Mouse (Mus musculus) lung, postnatal 0 days (tissue): ENCODE measurements around the gene Ccdc187.

Source experiments
- CTCF ChIP-seq: IDR thresholded peaks from 2 replicates; pipeline ENCODE4 v1.5.1; 2016; ENCODE audit warnings: antibody characterized with exemption, mild to moderate bottlenecking
- EP300 ChIP-seq: IDR thresholded peaks from 2 replicates; pipeline ENCODE4 v1.6.1; 2016; ENCODE audit warnings: antibody characterized with exemption, mild to moderate bottlenecking, control low read depth

- TF ChIP-seq CTCF (no peak), EP300 (no peak)
Observed at GRCm38 (mm10) chr2:26306702-26307101, 12.3 kb upstream of the Ccdc187 start.
